Mouse (Mus musculus) heart, postnatal 0 days (tissue): ENCODE results near the gene 5330417C22Rik. TPM values are rescaled to one million over a fixed set of nuclear protein-coding genes. Genes with fewer than 3 reads are reported as not detected.
A peak's percentile ranks its signal among the peaks of the same experiment; 100 is the strongest.

Experiments used
- ATAC-seq: fragments of 200-750 bp; cut with Nextera tagmentation; 2 replicates; pipeline ENCODE4 v1.8.0; 2017; ENCODE audit warnings: low read depth, moderate number of reproducible peaks, moderate library complexity; ENCODE audit not compliant: insufficient read depth
- DNase-seq: peaks from one replicate; pipeline ENCODE4 v3.0.0-alpha.2; 2016; ENCODE audit warnings: low spot score
- H3K27ac ChIP-seq: fragments of 300-500 bp; sonication (generic); 2 replicates; pipeline ENCODE4 v1.5.1; 2014; ENCODE audit warnings: low read depth, mild to moderate bottlenecking
- H3K27me3 ChIP-seq: fragments of 300-500 bp; sonication (generic); 2 replicates; pipeline ENCODE4 v1.6.1; 2014; ENCODE audit warnings: low read length, mixed read lengths; ENCODE audit not compliant: control insufficient read depth, insufficient read depth
- H3K36me3 ChIP-seq: fragments of 300-500 bp; sonication (generic); replicated peaks from 2 replicates; pipeline ENCODE4 v1.6.1; 2014; ENCODE audit warnings: low read length, mixed read lengths; ENCODE audit not compliant: control insufficient read depth, insufficient read depth
- H3K4me1 ChIP-seq: fragments of 300-500 bp; sonication (generic); 2 replicates; pipeline ENCODE4 v1.6.1; 2014; ENCODE audit warnings: antibody characterized with exemption; ENCODE audit not compliant: control insufficient read depth, insufficient read depth
- H3K4me2 ChIP-seq: fragments of 300-500 bp; sonication (generic); 2 replicates; pipeline ENCODE4 v1.6.1; 2014; ENCODE audit warnings: low read depth, mild to moderate bottlenecking, low read length, moderate library complexity
- H3K4me3 ChIP-seq: fragments of 300-500 bp; sonication (generic); 2 replicates; pipeline ENCODE4 v1.5.1; 2014; ENCODE audit warnings: low read depth, low read length
- H3K9ac ChIP-seq: fragments of 300-500 bp; sonication (generic); replicated peaks from 2 replicates; pipeline ENCODE4 v1.6.1; 2014; ENCODE audit warnings: low read depth, low read length, mixed read lengths
- H3K9me3 ChIP-seq: fragments of 300-500 bp; sonication (generic); replicated peaks from 2 replicates; pipeline ENCODE4 v1.6.1; 2016; ENCODE audit warnings: low read length; ENCODE audit not compliant: control insufficient read depth
- CTCF ChIP-seq: IDR thresholded peaks from 2 replicates; pipeline ENCODE4 v1.5.1; 2016; ENCODE audit warnings: antibody characterized with exemption, control low read depth, low read depth
- EP300 ChIP-seq: IDR thresholded peaks from 2 replicates; pipeline ENCODE4 v1.6.1; 2016; ENCODE audit warnings: antibody characterized with exemption, low read depth
- WGBS: fragments of 180-500 bp; shearing (Covaris S2); extraction: QIAGEN DNeasy Blood & Tissue Kit; methylation state at CpG from one replicate; pipeline ENCODE4 v1.1.7; 2014; 5-methylcytosine and 5-hydroxymethylcytosine counted together
- polyA plus RNA-seq: library from polyadenylated mRNA; unstranded; fragments of >200 nt; fragmentation: Nextera tagmentation; extraction: Ambion mirVana; gene quantifications from 2 replicates; pipeline ENCODE4 v1.2.1, GENCODE M21; 2015
- total RNA-seq: library from RNA; depleted of rRNA; stranded (reverse); fragments of >200 nt; gene quantifications from 2 replicates; pipeline ENCODE4 v1.2.3, GENCODE M21; 2014; ENCODE audit warnings: low replicate concordance

Gene 5330417C22Rik
- total and polyA plus RNA-seq, 2 experiments from 2014 or later = 0.04 to 0.34 TPM

DNA sequence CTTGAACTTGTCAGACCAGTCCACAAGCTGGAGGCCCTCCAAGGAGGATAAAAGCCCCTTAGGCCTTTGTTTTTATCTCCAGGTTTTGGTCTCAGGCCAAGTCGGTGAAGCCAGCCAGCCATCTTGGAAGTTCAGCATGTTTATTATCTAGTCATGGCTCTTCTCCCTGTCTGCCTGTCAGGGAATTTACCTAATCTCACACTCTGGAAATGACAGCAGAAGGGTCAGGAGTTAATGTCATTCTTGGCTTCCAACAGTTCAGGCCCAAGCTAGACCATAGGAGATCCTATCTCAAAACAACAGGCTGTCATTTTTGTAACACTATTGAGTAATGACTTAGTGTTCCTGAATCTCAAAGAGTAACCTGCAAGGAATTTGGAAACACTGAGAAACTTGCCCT, 82.2 kb downstream of the 5330417C22Rik start:
- Histone ChIP-seq H3K4me2 (no peak overlapping the region), H3K27ac (no peak overlapping the region), H3K9me3 (no peaks in the 10 kb centered on the region), H3K4me1 (no peaks in the 10 kb centered on the region), H3K9ac (no peak overlapping the region), H3K4me3 (no peak overlapping the region), H3K36me3 (no peaks in the 10 kb centered on the region), H3K27me3 (no peaks in the 10 kb centered on the region)
- DNase-seq (no peak), ATAC-seq (no peak)
- TF ChIP-seq CTCF (no peak), EP300 (no peak)
- 56% methylated on average over 1 of the region's 1 CpGs for WGBS

DNA sequence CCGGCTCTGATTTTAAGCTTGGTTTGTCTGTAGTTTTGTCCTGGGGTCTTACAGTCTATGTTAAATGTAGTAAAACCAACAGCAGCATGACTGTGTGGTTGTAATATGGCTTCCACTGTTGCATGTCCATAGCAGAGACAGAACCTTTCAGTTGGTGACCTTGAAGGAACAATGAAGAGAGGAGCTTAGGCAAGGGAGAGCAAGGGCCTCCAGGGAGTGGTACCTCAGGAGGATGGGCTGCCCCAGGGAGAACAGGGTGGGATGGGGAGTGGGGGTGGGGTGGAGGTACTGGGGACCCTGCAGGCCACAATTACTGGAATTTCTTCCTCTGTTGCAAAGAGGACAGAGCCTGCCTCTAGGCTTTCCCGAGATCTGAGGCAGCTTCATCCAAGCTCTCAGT, 84.4 kb downstream of the 5330417C22Rik start:
- no peak for ATAC-seq
- no peak for DNase-seq
- H3K9ac ChIP-seq = no peak overlapping the region
- WGBS = 82% methylated on average over 2 of the region's 2 CpGs
- no peak overlapping the region for H3K4me3 ChIP-seq
- H3K4me2 ChIP-seq = no peak overlapping the region
- H3K27ac ChIP-seq = no peak overlapping the region
- no peaks in the 10 kb centered on the region for H3K36me3 ChIP-seq
- no peaks in the 10 kb centered on the region for H3K4me1 ChIP-seq
- TF ChIP-seq CTCF = no peak
- no peak for TF ChIP-seq EP300
- H3K27me3 ChIP-seq = no peaks in the 10 kb centered on the region
- no peaks in the 10 kb centered on the region for H3K9me3 ChIP-seq

DNA sequence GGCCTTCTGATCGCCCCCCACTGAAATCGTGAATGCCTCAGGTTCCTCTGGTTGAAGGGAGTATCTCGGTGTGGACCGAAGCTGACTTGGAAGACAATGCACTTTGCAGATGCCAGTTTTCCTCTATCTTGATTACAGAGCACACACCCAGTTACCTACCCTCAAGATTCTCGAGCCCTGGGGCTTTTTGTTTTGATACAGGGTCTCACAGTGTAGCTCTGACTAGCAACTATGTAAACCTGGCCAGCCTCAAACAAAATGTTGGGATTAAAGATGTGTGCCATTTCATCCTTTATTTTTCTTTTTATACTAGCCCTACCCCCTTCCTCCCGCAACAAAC, 91.0 kb downstream of the 5330417C22Rik start:
- Histone ChIP-seq H3K27ac (peak overlapping the region; percentile 78), H3K4me2 (peak overlapping the region; percentile 88), H3K27me3 (no peaks in the 10 kb centered on the region), H3K36me3 (no peaks in the 10 kb centered on the region), H3K4me1 (peaks cover 9% of the 10 kb centered on the region), H3K9me3 (no peaks in the 10 kb centered on the region), H3K4me3 (peak overlapping the region; percentile 91), H3K9ac (peak overlapping the region; percentile 40; the same call in 1 of the 2 replicates)
- TF ChIP-seq CTCF (no peak), EP300 (no peak)
- 15% methylated on average over 6 of the region's 6 CpGs for WGBS
- no peak for ATAC-seq
- DNase-seq = no peak

DNA sequence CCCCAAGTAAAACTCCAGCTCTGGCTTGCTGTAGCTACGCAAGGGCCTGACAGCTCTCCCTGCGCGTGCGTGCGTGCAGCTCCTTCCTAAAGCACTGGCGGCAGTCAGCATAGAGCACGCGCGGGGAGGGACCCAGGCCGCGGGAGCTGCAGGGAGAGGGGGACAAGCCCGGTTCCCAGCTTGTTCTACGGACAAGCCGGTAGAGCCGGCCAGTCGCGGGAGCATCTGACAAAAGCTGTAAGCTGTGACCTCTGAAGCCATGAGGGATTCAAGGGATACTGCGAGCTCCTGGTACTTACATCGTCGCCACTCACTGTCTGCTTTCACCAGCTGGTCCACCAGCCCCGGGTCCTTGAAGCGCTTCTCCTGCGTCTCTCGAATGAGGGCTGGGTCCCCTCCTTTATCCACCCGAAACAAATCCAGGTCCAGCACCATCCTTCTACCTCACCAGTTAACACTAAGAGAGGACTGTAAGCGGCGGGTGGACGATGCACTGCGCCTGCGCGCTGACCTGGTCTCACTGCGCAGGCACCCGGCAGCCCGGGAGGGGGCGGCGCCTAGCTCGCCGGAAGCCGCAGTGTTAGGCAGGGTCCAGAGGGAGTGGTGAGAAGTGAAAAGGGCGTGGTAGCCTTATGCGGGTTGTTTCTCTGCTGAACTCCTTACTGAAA, 91.5 kb downstream of the 5330417C22Rik start, which contains the start of gene Sars:
Gene Sars, minus strand, starts transcription at position 512 of the 668 bp plus-strand sequence.
- Histone ChIP-seq H3K27me3 (no peaks in the 10 kb centered on the region), H3K27ac (peak within 1 kb of the TSS; percentile 78), H3K36me3 (no peaks in the 10 kb centered on the region; the same call in 1 of the 2 replicates), H3K4me1 (peaks cover 9% of the 10 kb centered on the region), H3K9ac (peak within 1 kb of the TSS; percentile 78), H3K4me2 (peak within 1 kb of the TSS; percentile 88), H3K9me3 (no peaks in the 10 kb centered on the region), H3K4me3 (peak within 1 kb of the TSS; percentile 91)
- ATAC-seq (peak; percentile 97), DNase-seq (peak; percentile 94)
- under 1% methylated on average over 41 of the region's 41 CpGs for WGBS
- TF ChIP-seq CTCF (no peak), EP300 (no peak)

DNA sequence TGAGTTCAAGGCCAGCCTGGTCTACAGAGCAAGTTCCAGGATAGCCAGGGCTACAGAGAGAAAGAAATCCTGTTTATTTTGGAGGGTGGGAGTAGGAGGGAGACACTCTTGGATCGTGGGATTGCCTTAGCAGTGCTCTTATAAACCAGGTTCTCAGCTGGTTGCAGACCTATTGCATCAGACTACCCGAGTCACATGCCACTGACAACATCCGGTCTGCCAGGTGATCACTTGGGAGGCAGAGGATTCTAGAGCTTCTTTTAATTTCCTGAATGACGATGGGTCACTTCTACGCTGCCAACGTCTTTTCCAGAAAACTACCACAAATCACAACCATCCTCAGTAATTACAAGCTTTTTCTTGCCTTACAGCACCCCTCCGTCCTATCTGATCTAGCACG, 92.3 kb downstream of the 5330417C22Rik start:
- Histone ChIP-seq H3K27me3 (no peaks in the 10 kb centered on the region), H3K4me3 (peak overlapping the region; percentile 91), H3K9me3 (no peaks in the 10 kb centered on the region), H3K4me1 (peaks cover 9% of the 10 kb centered on the region), H3K9ac (peak overlapping the region; percentile 78), H3K36me3 (peaks cover under 1% of the 10 kb centered on the region), H3K27ac (peak overlapping the region; percentile 78), H3K4me2 (peak overlapping the region; percentile 88)
- ATAC-seq (no peak), DNase-seq (peak; percentile 53)
- 12% methylated on average over 8 of the region's 8 CpGs for WGBS
- no peak for TF ChIP-seq EP300

DNA sequence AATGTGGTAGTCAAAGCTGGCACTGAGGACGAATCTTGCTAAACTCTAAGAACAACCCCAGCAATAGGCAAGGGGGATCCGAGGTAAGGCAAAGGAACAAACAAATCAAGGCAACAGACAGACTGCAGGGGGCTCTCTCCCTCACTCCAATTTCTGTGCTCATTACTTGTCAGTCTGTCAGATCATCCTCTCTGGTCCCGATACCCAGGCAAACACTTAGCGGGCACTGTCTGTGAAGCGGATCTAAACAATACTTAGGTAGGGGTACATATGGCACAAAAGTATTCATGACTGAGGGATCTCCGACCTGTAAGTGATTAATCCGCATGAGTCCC, 100.0 kb downstream of the 5330417C22Rik start:
- Histone ChIP-seq H3K36me3 (peaks cover 54% of the 10 kb centered on the region), H3K4me3 (no peak overlapping the region), H3K9ac (no peak overlapping the region), H3K9me3 (no peaks in the 10 kb centered on the region), H3K4me1 (no peaks in the 10 kb centered on the region), H3K4me2 (peak overlapping the region; percentile 32; the same call in 1 of the 2 replicates), H3K27ac (no peak overlapping the region), H3K27me3 (no peaks in the 10 kb centered on the region)
- ATAC-seq = no peak
- no peak for TF ChIP-seq EP300
- TF ChIP-seq CTCF = no peak
- no peak for DNase-seq
- WGBS = 74% methylated on average over 7 of the region's 7 CpGs
